Mouse (Mus musculus): ENCODE measurements around the gene Slc35e3. TPM values are rescaled to one million over a fixed set of nuclear protein-coding genes. Genes with fewer than 3 reads are reported as not detected.

Slc35e3 gene
- polyA plus RNA-seq, 1 experiment from 2014 or later: 6.7 TPM

GRCm38 (mm10) chr10:117777501-117778327 lies 31.5 kb upstream of the Slc35e3 start:
- H3K4me3 ChIP-seq (ENCODE audit: low read length): no peak overlapping the region
- peaks cover 56% of the 10 kb centered on the region for H3K36me3 ChIP-seq (ENCODE audit: control insufficient read depth, insufficient read depth)
- H3K27me3 ChIP-seq (ENCODE audit: control insufficient read depth, insufficient read depth, low read length): no peaks in the 10 kb centered on the region
- 91% methylated on average over 17 of the region's 17 CpGs for WGBS
- H3K4me2 ChIP-seq (ENCODE audit: low read depth, low read length): no peak overlapping the region
- no peak overlapping the region for H3K9ac ChIP-seq (ENCODE audit: low read length)
- no peaks in the 10 kb centered on the region for H3K9me3 ChIP-seq (replicated peaks; ENCODE audit: control insufficient read depth, low read length)
- no peak overlapping the region for H3K27ac ChIP-seq (ENCODE audit: low read length)
- no peak for ATAC-seq (replicated peaks; ENCODE audit: extremely low read depth, insufficient read depth, low FRiP score)
- H3K4me1 ChIP-seq (ENCODE audit: control insufficient read depth, insufficient read depth, low read length): no peaks in the 10 kb centered on the region

- WGBS: 96% methylated on average over 3 of the region's 3 CpGs
Observed at GRCm38 (mm10) chr10:117777103-117777470, 30.9 kb upstream of the Slc35e3 start.

GRCm38 (mm10) chr10:117776281-117777102 lies 30.3 kb upstream of the Slc35e3 start:
- no peak for ATAC-seq (replicated peaks; ENCODE audit: extremely low read depth, insufficient read depth, low FRiP score)
- WGBS: 68% methylated on average over 12 of the region's 12 CpGs
- H3K27me3 ChIP-seq (ENCODE audit: control insufficient read depth, insufficient read depth, low read length): no peaks in the 10 kb centered on the region
- H3K4me2 ChIP-seq (ENCODE audit: low read depth, low read length): no peak overlapping the region
- no peak overlapping the region for H3K27ac ChIP-seq (ENCODE audit: low read length)
- no peaks in the 10 kb centered on the region for H3K9me3 ChIP-seq (replicated peaks; ENCODE audit: control insufficient read depth, low read length)
- H3K4me1 ChIP-seq (ENCODE audit: control insufficient read depth, insufficient read depth, low read length): no peaks in the 10 kb centered on the region
- no peak overlapping the region for H3K9ac ChIP-seq (ENCODE audit: low read length)
- peaks cover 57% of the 10 kb centered on the region for H3K36me3 ChIP-seq (ENCODE audit: control insufficient read depth, insufficient read depth)
- no peak overlapping the region for H3K4me3 ChIP-seq (ENCODE audit: low read length)

More at GRCm38 (mm10) chr10:117777103-117777470, 30.9 kb upstream of the Slc35e3 start:
- no peak for ATAC-seq (replicated peaks; ENCODE audit: extremely low read depth, insufficient read depth, low FRiP score)
- Histone ChIP-seq H3K9me3 (replicated peaks; ENCODE audit: control insufficient read depth, low read length) (no peaks in the 10 kb centered on the region), H3K4me3 (ENCODE audit: low read length) (no peak overlapping the region), H3K27ac (ENCODE audit: low read length) (no peak overlapping the region), H3K36me3 (ENCODE audit: control insufficient read depth, insufficient read depth) (peaks cover 59% of the 10 kb centered on the region), H3K27me3 (ENCODE audit: control insufficient read depth, insufficient read depth, low read length) (no peaks in the 10 kb centered on the region), H3K4me2 (ENCODE audit: low read depth, low read length) (no peak overlapping the region), H3K4me1 (ENCODE audit: control insufficient read depth, insufficient read depth, low read length) (no peaks in the 10 kb centered on the region), H3K9ac (ENCODE audit: low read length) (no peak overlapping the region)

GRCm38 (mm10) chr10:117775401-117776144 lies 29.4 kb upstream of the Slc35e3 start:
- 83% methylated on average over 6 of the region's 6 CpGs for WGBS

GRCm38 (mm10) chr10:117774817-117775120 lies 28.6 kb upstream of the Slc35e3 start:
- H3K27ac ChIP-seq (ENCODE audit: low read length): no peak overlapping the region
- 87% methylated on average over 1 of the region's 1 CpGs for WGBS
- no peaks in the 10 kb centered on the region for H3K27me3 ChIP-seq (ENCODE audit: control insufficient read depth, insufficient read depth, low read length)
- H3K9me3 ChIP-seq (replicated peaks; ENCODE audit: control insufficient read depth, low read length): no peaks in the 10 kb centered on the region
- peaks cover 56% of the 10 kb centered on the region for H3K36me3 ChIP-seq (ENCODE audit: control insufficient read depth, insufficient read depth)
- no peaks in the 10 kb centered on the region for H3K4me1 ChIP-seq (ENCODE audit: control insufficient read depth, insufficient read depth, low read length)
- no peak for ATAC-seq (replicated peaks; ENCODE audit: extremely low read depth, insufficient read depth, low FRiP score)
- H3K9ac ChIP-seq (ENCODE audit: low read length): no peak overlapping the region
- H3K4me2 ChIP-seq (ENCODE audit: low read depth, low read length): no peak overlapping the region
- no peak overlapping the region for H3K4me3 ChIP-seq (ENCODE audit: low read length)

More at GRCm38 (mm10) chr10:117775401-117776144, 29.4 kb upstream of the Slc35e3 start:
- H3K4me2 ChIP-seq (ENCODE audit: low read depth, low read length): no peak overlapping the region
- H3K9me3 ChIP-seq (replicated peaks; ENCODE audit: control insufficient read depth, low read length): no peaks in the 10 kb centered on the region
- H3K27ac ChIP-seq (ENCODE audit: low read length): no peak overlapping the region
- H3K27me3 ChIP-seq (ENCODE audit: control insufficient read depth, insufficient read depth, low read length): no peaks in the 10 kb centered on the region
- ATAC-seq (replicated peaks; ENCODE audit: extremely low read depth, insufficient read depth, low FRiP score): no peak
- peaks cover 54% of the 10 kb centered on the region for H3K36me3 ChIP-seq (ENCODE audit: control insufficient read depth, insufficient read depth)
- H3K4me1 ChIP-seq (ENCODE audit: control insufficient read depth, insufficient read depth, low read length): no peaks in the 10 kb centered on the region
- no peak overlapping the region for H3K9ac ChIP-seq (ENCODE audit: low read length)
- H3K4me3 ChIP-seq (ENCODE audit: low read length): no peak overlapping the region

- H3K4me3 ChIP-seq (ENCODE audit: low read length): no peak overlapping the region
- H3K36me3 ChIP-seq (ENCODE audit: control insufficient read depth, insufficient read depth): peaks cover 57% of the 10 kb centered on the region
- ATAC-seq (replicated peaks; ENCODE audit: extremely low read depth, insufficient read depth, low FRiP score): no peak
- H3K9me3 ChIP-seq (replicated peaks; ENCODE audit: control insufficient read depth, low read length): no peaks in the 10 kb centered on the region
- H3K27me3 ChIP-seq (ENCODE audit: control insufficient read depth, insufficient read depth, low read length): no peaks in the 10 kb centered on the region
- H3K4me2 ChIP-seq (ENCODE audit: low read depth, low read length): no peak overlapping the region
- H3K4me1 ChIP-seq (ENCODE audit: control insufficient read depth, insufficient read depth, low read length): no peaks in the 10 kb centered on the region
- no peak overlapping the region for H3K9ac ChIP-seq (ENCODE audit: low read length)
- no peak overlapping the region for H3K27ac ChIP-seq (ENCODE audit: low read length)
- WGBS: 93% methylated on average over 22 of the region's 22 CpGs
Observed at GRCm38 (mm10) chr10:117774011-117774816, 28.0 kb upstream of the Slc35e3 start.

- WGBS: 93% methylated on average over 7 of the region's 7 CpGs
- no peak overlapping the region for H3K4me2 ChIP-seq (ENCODE audit: low read depth, low read length)
- no peak overlapping the region for H3K27ac ChIP-seq (ENCODE audit: low read length)
- H3K4me3 ChIP-seq (ENCODE audit: low read length): no peak overlapping the region
- no peaks in the 10 kb centered on the region for H3K27me3 ChIP-seq (ENCODE audit: control insufficient read depth, insufficient read depth, low read length)
- no peak for ATAC-seq (replicated peaks; ENCODE audit: extremely low read depth, insufficient read depth, low FRiP score)
- H3K4me1 ChIP-seq (ENCODE audit: control insufficient read depth, insufficient read depth, low read length): no peaks in the 10 kb centered on the region
- peaks cover 58% of the 10 kb centered on the region for H3K36me3 ChIP-seq (ENCODE audit: control insufficient read depth, insufficient read depth)
- no peaks in the 10 kb centered on the region for H3K9me3 ChIP-seq (replicated peaks; ENCODE audit: control insufficient read depth, low read length)
- H3K9ac ChIP-seq (ENCODE audit: low read length): no peak overlapping the region
Observed at GRCm38 (mm10) chr10:117773106-117773720, 27.0 kb upstream of the Slc35e3 start.

GRCm38 (mm10) chr10:117772364-117773105 lies 26.4 kb upstream of the Slc35e3 start:
- H3K9me3 ChIP-seq (replicated peaks; ENCODE audit: control insufficient read depth, low read length): no peaks in the 10 kb centered on the region
- H3K4me2 ChIP-seq (ENCODE audit: low read depth, low read length): no peak overlapping the region
- H3K36me3 ChIP-seq (ENCODE audit: control insufficient read depth, insufficient read depth): peaks cover 58% of the 10 kb centered on the region
- H3K9ac ChIP-seq (ENCODE audit: low read length): no peak overlapping the region
- ATAC-seq (replicated peaks; ENCODE audit: extremely low read depth, insufficient read depth, low FRiP score): no peak
- H3K4me3 ChIP-seq (ENCODE audit: low read length): no peak overlapping the region
- 94% methylated on average over 17 of the region's 17 CpGs for WGBS
- H3K27ac ChIP-seq (ENCODE audit: low read length): no peak overlapping the region
- no peaks in the 10 kb centered on the region for H3K27me3 ChIP-seq (ENCODE audit: control insufficient read depth, insufficient read depth, low read length)
- H3K4me1 ChIP-seq (ENCODE audit: control insufficient read depth, insufficient read depth, low read length): no peaks in the 10 kb centered on the region

All from heart, embryonic 16.5 days (tissue).